Mouse (Mus musculus) megakaryocyte-erythroid progenitor cell, adult 5 weeks (primary cell): ENCODE results near the gene BC030499. TPM values are rescaled to one million over a fixed set of nuclear protein-coding genes. Genes with fewer than 3 reads are reported as not detected.

Experiments used
- polyA plus RNA-seq: library from polyadenylated mRNA; stranded (reverse); fragments of >175 nt; gene quantifications from 2 replicates; pipeline ENCODE4 v1.2.3, GENCODE M21; 2012

The BC030499 gene
- polyA plus RNA-seq = not detected in 2 replicates

DNA sequence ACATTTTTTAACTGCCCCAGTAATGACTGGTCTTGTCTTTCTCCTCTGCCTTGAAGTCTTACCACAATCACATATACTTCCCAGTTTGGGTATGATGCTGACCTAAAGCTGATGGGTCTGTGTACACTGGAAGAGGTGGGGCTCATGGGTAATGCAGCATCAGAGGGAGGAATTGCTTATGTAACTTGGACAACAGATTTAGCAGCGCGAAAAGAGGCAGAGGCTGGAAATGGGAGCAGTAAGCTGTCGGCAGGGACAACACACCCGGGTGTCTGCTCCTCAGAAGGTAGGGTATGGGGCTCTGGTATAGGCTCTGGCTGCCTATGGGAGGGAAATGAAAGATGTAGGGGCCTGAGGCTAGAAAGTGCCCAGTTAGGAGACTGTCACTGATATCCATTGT lies at the start of gene BC030499:
BC030499 (plus strand) TSS at position 188 of the 400 bp plus-strand sequence.

DNA sequence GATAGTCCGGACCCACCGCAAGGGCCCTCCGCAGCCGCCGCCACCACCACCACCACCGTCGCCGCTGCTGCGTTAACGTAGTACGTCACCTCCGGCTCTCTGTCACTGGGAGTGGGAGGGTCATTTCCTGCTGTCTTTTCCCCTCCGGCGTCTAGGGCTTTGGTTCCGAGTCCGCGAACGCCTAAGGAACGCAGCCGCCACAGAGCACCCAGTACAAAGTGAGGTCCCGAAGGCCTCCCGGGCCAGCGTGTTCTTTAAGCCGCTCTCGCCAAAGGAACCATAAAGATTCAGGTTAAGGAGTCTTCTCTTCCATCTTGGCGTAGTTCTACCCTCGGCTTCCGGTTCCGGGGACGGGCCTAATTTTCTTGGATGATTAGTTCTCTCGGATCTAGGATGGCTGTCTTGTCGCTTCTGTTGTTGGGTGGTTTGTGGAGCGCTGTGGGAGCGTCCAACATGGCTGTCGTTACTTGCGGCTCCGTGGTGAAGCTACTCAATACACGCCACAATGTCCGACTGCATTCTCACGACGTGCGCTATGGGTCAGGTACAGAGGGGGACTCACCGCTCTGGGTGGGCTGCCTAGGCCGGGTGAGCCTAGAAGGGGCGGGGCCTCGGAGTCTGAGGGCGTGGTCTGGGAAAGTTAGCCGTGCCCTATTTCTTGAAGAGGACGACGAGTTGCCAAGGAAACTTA lies 44.9 kb upstream of the BC030499 start, which contains the start of the genes Sdf2 and Supt6:
Sdf2 (plus strand) TSS at position 120 of the 691 bp plus-strand sequence.
Supt6 (minus strand) TSS at position 361 of the 691 bp plus-strand sequence.

DNA sequence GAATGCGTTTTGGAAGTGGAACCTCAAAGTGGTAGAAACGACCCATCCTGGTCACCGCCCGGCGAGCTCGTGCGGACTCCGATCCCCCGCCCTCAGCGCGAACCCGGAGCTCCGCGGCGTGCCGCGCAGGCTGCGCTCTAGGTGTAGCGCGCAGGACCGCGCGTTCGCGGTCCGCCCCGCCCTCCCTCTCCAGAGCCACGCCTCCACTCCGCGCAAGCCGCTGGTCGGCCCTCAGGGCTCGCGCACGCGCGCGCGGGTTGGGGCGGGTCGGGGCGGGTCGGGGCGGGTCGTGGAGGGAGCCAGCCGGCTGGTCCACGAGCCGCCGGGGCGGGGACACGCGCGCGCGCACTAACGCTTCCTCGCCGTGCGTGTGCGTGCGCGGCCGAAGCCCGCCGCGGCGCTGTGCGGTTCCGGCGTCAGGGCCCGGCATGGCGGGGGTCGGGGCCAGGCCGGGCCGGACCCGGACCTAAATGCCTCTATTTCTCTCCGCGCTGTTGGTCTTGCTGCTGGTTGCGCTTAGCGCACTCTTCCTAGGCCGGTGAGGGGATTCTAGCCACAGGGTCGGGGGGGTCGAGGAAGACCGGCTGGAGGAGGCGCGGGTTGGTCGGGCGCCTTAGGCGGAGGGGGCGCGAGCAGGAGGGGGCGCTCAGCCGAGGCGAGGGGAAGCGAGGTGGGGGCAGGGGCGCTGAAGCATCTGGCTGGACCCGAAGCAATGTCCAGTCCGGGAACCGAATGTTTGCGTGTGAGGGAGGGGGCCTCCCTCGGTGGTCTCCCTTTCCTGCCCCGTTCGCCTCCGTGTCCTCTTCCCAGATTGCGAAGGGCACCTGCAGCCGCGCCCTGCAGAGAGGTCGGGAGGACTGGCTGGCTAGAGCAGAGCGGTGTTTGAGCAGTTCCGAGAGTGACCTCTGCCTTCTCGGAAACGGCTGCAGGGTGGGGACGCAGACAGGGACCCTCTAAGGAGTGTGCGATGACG lies 29.0 kb upstream of the BC030499 start, which contains the start of gene 2610507B11Rik:
2610507B11Rik (plus strand) TSS at position 373 of the 973 bp plus-strand sequence.

DNA sequence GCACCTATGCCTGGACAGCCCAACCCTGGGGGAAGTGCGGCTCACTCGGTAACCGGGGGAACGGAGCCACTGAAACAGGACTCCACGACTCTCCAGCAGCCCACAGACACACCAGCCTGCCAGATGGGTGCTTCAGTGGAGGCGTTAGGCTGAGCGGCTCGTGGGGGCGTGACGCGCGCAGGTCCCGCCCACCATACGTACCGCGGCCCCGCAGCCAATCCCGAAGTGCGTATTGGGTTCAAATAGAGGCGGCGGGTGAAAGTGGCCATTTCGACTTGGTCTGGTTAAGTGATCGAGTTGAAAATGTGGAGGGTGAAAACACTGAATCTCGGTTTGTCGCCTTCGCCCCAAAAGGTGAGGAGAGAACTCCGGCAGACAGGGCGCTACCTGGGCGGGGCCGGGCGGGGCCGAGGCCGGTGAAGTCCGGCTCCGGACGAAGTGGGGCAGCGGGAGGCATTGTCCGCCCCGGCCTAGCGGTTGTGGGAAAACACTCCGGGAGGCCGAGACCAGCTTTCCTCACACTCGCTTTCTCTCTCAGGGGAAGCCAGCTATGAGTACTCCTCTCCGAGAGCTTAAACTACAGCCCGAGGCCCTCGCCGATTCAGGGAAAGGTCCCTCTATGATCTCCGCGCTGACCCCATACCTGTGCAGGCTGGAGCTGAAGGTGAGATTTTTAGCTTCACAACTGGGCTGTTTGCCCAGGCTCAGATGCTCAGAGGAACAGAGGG lies 10.9 kb downstream of the BC030499 start, which contains the start of gene Spag5:
Spag5 (plus strand) TSS at position 173 of the 728 bp plus-strand sequence.

DNA sequence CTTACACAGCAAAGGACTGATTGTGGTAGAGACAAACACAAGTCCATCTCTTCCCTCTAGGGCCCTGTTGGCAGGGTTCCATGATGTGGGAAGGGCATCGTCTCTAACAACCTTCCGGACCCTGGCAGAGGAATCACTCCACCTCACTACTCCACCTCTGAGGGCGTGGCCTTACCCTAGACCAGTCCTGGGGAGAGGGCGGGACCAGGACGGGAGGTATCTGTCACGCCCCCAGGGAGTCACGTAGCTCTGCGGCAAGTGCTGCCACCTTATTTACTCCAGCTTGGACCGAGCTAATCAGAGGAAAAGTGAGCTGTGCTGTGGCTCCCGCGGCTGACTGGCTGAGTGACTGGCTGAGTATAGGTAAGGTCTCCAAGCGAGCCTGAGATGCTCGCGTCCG lies 32.2 kb downstream of the BC030499 start, which contains the start of gene Aldoc:
Aldoc (plus strand) TSS at position 109 of the 400 bp plus-strand sequence.

DNA sequence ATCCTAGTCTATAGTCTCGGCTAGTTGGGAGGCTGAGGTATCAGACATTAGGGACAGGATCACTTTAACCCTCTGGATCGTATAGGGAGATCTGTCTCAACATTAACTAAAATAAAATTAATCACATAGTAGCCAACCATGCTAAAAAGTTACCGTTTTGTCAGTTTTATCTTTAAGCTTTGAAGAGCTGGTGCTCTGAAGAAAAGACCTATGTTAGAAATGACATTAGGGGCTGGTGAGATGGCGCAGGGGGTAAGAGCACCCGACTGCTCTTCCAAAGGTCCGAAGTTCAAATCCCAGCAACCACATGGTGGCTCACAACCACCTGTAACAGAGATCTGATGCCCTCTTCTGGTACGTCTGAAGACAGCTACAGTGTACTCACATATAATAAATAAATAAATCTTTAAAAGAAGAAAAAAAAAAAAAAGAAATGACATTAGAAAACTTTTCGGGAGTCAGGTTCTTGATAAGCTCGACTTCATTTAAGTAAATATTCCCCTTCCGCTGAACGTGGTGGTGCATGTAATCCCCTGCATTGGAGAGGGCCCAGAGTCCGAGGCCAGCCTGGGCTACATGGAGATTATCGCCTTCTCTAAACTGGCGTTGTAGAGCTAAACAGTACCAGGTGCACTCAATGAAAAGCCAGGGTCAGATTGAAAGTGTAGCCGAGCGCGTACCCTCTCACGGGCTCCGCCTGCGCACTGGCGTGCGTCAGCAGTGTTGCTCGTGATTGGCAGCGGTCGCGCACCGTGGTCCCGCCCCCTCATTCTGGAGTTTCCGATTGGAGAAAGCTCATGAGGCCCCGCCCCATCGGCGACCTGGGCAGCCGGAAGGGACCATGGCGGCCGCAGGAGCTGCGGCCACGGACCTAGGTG lies 37.2 kb downstream of the BC030499 start, which contains the start of gene Pigs:
Pigs (plus strand) TSS at position 782 of the 878 bp plus-strand sequence.

DNA sequence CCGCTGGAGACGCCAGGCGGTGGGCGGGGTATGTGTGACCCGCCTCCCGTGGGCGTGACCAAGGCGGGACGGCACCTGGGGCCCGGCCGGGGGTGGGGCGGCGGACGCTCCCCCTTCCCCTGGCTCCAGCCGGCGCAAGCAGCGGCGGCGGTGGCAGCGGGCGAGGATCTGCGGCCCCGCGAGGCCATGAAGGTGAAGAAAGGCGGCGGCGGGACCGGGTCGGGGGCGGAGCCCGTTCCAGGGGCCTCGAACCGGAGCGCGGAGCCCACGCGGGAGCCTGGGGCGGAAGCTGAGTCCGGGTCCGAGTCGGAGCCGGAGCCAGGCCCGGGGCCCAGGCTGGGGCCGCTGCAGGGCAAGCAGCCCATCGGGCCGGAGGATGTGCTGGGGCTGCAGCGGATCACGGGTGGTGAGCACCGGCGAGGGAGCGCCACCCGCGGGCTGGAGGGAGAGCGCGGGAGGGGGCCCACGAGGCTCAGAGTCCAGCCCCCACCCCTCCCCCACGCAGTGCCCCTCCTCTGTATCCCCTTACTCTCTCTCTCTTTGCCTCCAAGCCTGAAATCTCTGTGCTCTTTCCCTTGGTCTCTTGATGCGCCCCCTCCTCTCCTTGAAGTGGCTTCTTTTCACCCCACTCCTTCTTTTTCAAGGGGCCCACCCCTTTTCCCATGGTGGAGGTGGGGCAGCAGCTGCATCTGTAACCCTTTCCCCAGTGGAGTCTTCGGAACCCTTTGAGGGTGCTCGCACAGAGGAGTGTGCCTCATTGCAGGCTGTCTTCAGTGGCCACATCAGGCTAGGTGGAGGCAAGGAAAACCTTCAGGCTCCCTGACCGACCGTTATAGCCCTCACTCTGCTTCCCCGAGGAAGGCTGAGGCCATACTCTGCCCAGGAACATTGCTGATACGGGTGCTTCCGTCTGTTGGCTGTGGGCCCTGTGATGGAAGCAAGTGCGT lies 53.0 kb downstream of the BC030499 start, which contains the start of gene Unc119:
Unc119 (plus strand) TSS at position 102 of the 947 bp plus-strand sequence.

Other genes with a start within 250 kb of the BC030499 start
- 3.4 TPM in 2 replicates for gene Eral1, start 210.5 kb upstream of the BC030499 start, polyA plus RNA-seq
- gene Fam222b, start 196.2 kb upstream of the BC030499 start, polyA plus RNA-seq = 24.6 and 33.3 TPM in 2 replicates
- 29.8 and 41.4 TPM in 2 replicates for gene Traf4, start 125.3 kb upstream of the BC030499 start, polyA plus RNA-seq
- 3.1 and 4.3 TPM in 2 replicates for gene Nek8, start 114.2 kb upstream of the BC030499 start, polyA plus RNA-seq
- 34.7 and 38.4 TPM in 2 replicates for gene Tlcd1, start 114.1 kb upstream of the BC030499 start, polyA plus RNA-seq
- 1,982 and 2,223 TPM in 2 replicates for gene Rpl23a, start 107.3 kb upstream of the BC030499 start, polyA plus RNA-seq
- gene Rab34, start 102.4 kb upstream of the BC030499 start, polyA plus RNA-seq = 3.0 and 4.5 TPM in 2 replicates
- 0.18 and 0.67 TPM in 2 replicates for gene Proca1, start 97.4 kb upstream of the BC030499 start, polyA plus RNA-seq
- 9.6 and 11.2 TPM in 2 replicates for gene Sdf2, start 45.1 kb upstream of the BC030499 start, polyA plus RNA-seq
- 82.2 and 96.4 TPM in 2 replicates for gene Supt6, start 44.9 kb upstream of the BC030499 start, polyA plus RNA-seq
- gene 2610507B11Rik, start 29.1 kb upstream of the BC030499 start, polyA plus RNA-seq = 88.7 and 97.6 TPM in 2 replicates
- 66.8 and 68.5 TPM in 2 replicates for gene Spag5, start 10.7 kb downstream of the BC030499 start, polyA plus RNA-seq
- 0.44 and 1.4 TPM in 2 replicates for gene Aldoc, start 32.1 kb downstream of the BC030499 start, polyA plus RNA-seq
- 84.7 and 91.0 TPM in 2 replicates for gene Pigs, start 37.6 kb downstream of the BC030499 start, polyA plus RNA-seq
- 74.0 and 91.3 TPM in 2 replicates for gene Unc119, start 52.6 kb downstream of the BC030499 start, polyA plus RNA-seq
- not detected in 2 replicates for gene Foxn1, start 95.7 kb downstream of the BC030499 start, polyA plus RNA-seq
- gene Slc13a2, start 131.4 kb downstream of the BC030499 start, polyA plus RNA-seq = 0.05 and 0.10 TPM in 2 replicates
- gene Slc46a1, start 174.9 kb downstream of the BC030499 start, polyA plus RNA-seq = 1.1 and 1.7 TPM in 2 replicates
- 0.04 TPM in 1 of 2 replicates, not detected in the other for gene Sarm1, start 206.9 kb downstream of the BC030499 start, polyA plus RNA-seq
- not detected in 2 replicates for gene Vtn, start 208.2 kb downstream of the BC030499 start, polyA plus RNA-seq
- gene Sebox, start 212.6 kb downstream of the BC030499 start, polyA plus RNA-seq = not detected in 2 replicates
- gene Tmem199, start 221.3 kb downstream of the BC030499 start, polyA plus RNA-seq = 8.4 and 11.4 TPM in 2 replicates
- gene Poldip2, start 221.4 kb downstream of the BC030499 start, polyA plus RNA-seq = 65.3 and 65.5 TPM in 2 replicates
- gene Tnfaip1, start 245.5 kb downstream of the BC030499 start, polyA plus RNA-seq = 2.5 and 4.3 TPM in 2 replicates
- gene Ift20, start 245.5 kb downstream of the BC030499 start, polyA plus RNA-seq = 71.6 and 76.3 TPM in 2 replicates